Mouse (Mus musculus) embryonic facial prominence, embryonic 10.5 days (tissue): Measurements from ENCODE around the gene Csnk2b. TPM values are rescaled to one million over a fixed set of nuclear protein-coding genes. Genes with fewer than 3 reads are reported as not detected.
A peak's percentile ranks its signal among the peaks of the same experiment; 100 is the strongest.

Source experiments
- DNase-seq: peaks from one replicate; pipeline ENCODE4 v3.0.0-alpha.2; 2017; ENCODE audit warnings: low spot score
- H3K27ac ChIP-seq: fragments of 300-500 bp; sonication (generic); replicated peaks from 2 replicates; pipeline ENCODE4 v1.5.1; 2016; ENCODE audit warnings: mild to moderate bottlenecking
- H3K27me3 ChIP-seq: fragments of 300-500 bp; sonication (generic); replicated peaks from 2 replicates; pipeline ENCODE4 v1.6.1; 2016; ENCODE audit warnings: low read depth, mild to moderate bottlenecking; ENCODE audit not compliant: poor library complexity, severe bottlenecking
- H3K36me3 ChIP-seq: fragments of 300-500 bp; sonication (generic); replicated peaks from 2 replicates; pipeline ENCODE4 v1.6.1; 2016; ENCODE audit warnings: mild to moderate bottlenecking, moderate library complexity
- H3K4me1 ChIP-seq: fragments of 300-500 bp; sonication (generic); 2 replicates; pipeline ENCODE4 v1.6.1; 2016
- H3K4me3 ChIP-seq: fragments of 300-500 bp; sonication (generic); 2 replicates; pipeline ENCODE4 v1.5.1; 2016; ENCODE audit warnings: mild to moderate bottlenecking, moderate library complexity
- H3K9me3 ChIP-seq: fragments of 300-500 bp; sonication (generic); 2 replicates; pipeline ENCODE4 v1.6.1; 2016; ENCODE audit warnings: mild to moderate bottlenecking
- WGBS: fragments of 180-500 bp; shearing (Covaris S2); methylation state at CpG from one replicate; pipeline ENCODE4 v1.1.7; 2016; 5-methylcytosine and 5-hydroxymethylcytosine counted together
- polyA plus RNA-seq: library from polyadenylated mRNA; unstranded; fragments of >200 nt; fragmentation: Nextera tagmentation; extraction: Ambion mirVana; gene quantifications from 2 replicates; pipeline ENCODE4 v1.2.1, GENCODE M21; 2016

Gene Csnk2b
- polyA plus RNA-seq, 1 experiment from 2014 or later, result 283 TPM

DNA sequence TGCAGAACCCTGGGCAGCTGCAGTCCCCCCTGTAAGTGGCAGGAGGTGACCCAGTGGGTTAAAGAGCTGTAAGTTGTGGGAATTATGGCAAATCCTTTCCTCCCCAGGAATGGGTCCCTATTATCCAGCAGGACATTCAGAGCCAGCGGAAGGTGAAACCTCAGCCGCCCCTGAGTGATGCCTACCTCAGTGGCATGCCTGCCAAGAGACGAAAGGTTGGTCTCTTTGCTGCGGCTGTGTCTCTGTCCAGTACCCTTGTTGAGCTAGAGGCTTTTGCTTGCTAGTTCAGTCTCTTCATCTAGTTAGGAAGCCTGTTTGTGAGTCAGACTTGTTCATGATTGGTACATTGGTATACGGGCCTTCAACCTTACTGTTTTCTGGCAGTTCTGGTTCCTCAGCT is 24.3 kb upstream of the Csnk2b start:
- Histone ChIP-seq H3K27me3 (no peaks in the 10 kb centered on the region), H3K27ac (no peak overlapping the region), H3K36me3 (peaks cover 99% of the 10 kb centered on the region), H3K4me3 (no peak overlapping the region), H3K9me3 (peaks cover 9% of the 10 kb centered on the region; the same call in 1 of the 2 replicates), H3K4me1 (no peaks in the 10 kb centered on the region)
- DNase-seq, result no peak
- 89% methylated on average over 5 of the region's 5 CpGs for WGBS

DNA sequence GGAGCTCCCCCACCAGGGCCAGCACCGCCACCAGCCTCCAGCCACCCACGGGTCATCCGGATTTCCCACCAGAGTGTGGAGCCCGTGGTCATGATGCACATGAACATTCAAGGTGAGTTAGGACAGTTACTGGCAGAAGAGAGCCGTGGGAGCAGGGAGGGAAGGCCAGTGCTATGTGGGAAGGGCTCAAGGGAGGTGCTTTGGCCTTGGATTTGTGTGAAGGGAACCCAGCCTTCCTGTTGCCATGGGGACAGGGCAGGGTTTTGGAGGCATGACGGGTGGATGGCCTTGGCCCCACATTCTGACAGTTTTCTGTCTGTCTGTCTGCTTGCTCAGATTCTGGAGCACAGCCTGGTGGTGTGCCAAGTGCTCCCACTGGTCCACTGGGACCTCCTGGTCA is 20.1 kb upstream of the Csnk2b start:
- H3K36me3 ChIP-seq, result peaks cover 97% of the 10 kb centered on the region

DNA sequence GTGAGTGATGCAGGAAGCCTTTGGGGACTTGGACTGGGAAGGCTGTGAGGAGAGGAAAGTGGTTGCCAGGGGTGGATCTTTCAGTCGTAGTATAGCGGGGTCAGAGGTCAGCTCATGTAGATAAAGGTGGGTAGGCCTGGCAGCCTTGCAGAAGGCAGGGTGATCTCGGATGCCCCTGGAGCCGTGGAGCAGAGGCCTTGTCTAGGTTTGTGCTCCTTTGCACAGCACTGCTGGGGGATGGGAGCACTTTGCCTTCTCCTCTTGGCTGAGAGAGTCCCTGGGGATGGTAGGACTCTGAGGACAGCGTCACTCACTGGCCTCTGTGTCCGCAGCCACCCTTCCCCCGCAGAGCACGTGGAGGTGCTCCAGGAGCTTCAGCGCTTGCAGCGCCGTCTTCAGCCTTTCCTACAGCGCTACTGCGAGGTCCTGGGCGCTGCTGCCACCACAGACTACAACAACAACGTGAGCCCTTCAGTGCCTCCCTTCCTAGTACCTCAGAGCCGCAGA is 18.7 kb upstream of the Csnk2b start:
- Histone ChIP-seq H3K4me3 (peak overlapping the region; percentile 30; the same call in 1 of the 2 replicates), H3K9me3 (peaks cover 9% of the 10 kb centered on the region; the same call in 1 of the 2 replicates), H3K27me3 (no peaks in the 10 kb centered on the region), H3K27ac (no peak overlapping the region), H3K36me3 (peaks cover 83% of the 10 kb centered on the region), H3K4me1 (peaks cover 16% of the 10 kb centered on the region)
- 81% methylated on average over 16 of the region's 16 CpGs for WGBS
- DNase-seq, result no peak

More for the DNA sequence above, 20.1 kb upstream of the Csnk2b start:
- no peak overlapping the region for H3K27ac ChIP-seq
- H3K4me3 ChIP-seq, result no peak overlapping the region
- peaks cover 9% of the 10 kb centered on the region; the same call in 1 of the 2 replicates for H3K9me3 ChIP-seq
- WGBS, result 90% methylated on average over 6 of the region's 6 CpGs
- no peak for DNase-seq
- peaks cover 6% of the 10 kb centered on the region for H3K4me1 ChIP-seq
- no peaks in the 10 kb centered on the region for H3K27me3 ChIP-seq

DNA sequence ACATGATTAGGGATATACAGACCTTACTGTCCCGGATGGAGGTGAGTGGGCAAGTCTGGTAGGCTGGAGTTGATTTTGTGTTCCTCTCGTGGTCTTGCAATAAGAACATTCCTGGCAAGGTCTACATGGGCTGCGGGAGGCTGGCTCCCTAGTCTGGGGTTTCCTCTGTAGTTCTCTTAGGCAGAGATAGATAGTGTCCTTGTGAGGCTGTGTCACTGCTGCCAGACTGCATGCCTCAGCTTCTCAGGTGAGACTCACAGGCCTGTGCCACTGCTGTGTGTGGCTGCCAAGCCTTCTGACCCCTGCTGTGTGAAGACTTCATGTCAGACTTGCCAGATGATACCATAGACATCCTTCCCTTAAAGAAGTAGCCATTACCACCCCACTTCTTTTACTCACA is 17.4 kb upstream of the Csnk2b start:
- no peak for DNase-seq
- Histone ChIP-seq H3K9me3 (peaks cover 9% of the 10 kb centered on the region; the same call in 1 of the 2 replicates), H3K4me3 (no peak overlapping the region), H3K4me1 (peaks cover 16% of the 10 kb centered on the region), H3K27me3 (no peaks in the 10 kb centered on the region), H3K36me3 (peaks cover 70% of the 10 kb centered on the region), H3K27ac (no peak overlapping the region)
- WGBS, result 94% methylated on average over 3 of the region's 3 CpGs

DNA sequence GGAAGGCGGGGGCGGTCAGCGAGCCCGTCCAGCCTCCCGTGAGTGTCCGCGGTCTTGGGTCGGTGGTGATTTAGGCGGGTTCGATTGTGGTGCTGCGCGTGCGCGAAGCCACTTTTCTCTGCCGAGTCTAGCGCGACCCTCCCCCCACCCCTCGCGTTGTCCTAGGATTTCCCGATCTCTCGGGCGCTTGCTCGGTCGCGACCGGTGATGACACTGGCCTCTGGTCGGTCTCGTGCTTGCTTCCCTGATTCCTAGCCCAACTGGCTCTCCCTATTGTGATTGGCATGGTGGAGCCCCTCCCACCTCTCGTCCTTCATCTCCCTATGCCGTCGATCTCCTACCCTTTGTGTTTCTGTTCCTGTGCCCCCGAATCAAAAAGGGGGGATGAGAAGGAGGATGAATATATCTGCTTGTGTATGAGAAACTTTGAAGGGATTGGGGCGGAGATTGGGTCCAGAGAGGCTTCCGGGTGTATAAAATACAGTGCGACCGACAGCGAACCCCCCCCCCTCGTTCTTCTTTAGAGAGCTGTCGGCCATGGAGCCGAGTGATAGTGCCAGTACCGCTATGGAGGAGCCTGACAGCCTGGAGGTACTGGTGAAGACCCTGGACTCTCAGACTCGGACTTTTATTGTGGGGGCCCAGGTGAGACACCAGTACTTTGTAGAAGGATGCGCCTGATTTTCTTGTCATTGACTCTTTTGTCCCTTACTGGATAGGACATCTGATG is 13.9 kb upstream of the Csnk2b start:
- peak overlapping the region; percentile 99 for H3K27ac ChIP-seq
- no peaks in the 10 kb centered on the region for H3K9me3 ChIP-seq
- no peaks in the 10 kb centered on the region for H3K27me3 ChIP-seq
- peak overlapping the region; percentile 89 for H3K4me3 ChIP-seq
- H3K36me3 ChIP-seq, result peaks cover 40% of the 10 kb centered on the region
- no peak for DNase-seq
- H3K4me1 ChIP-seq, result peaks cover 16% of the 10 kb centered on the region
- WGBS, result under 1% methylated on average over 43 of the region's 43 CpGs

DNA sequence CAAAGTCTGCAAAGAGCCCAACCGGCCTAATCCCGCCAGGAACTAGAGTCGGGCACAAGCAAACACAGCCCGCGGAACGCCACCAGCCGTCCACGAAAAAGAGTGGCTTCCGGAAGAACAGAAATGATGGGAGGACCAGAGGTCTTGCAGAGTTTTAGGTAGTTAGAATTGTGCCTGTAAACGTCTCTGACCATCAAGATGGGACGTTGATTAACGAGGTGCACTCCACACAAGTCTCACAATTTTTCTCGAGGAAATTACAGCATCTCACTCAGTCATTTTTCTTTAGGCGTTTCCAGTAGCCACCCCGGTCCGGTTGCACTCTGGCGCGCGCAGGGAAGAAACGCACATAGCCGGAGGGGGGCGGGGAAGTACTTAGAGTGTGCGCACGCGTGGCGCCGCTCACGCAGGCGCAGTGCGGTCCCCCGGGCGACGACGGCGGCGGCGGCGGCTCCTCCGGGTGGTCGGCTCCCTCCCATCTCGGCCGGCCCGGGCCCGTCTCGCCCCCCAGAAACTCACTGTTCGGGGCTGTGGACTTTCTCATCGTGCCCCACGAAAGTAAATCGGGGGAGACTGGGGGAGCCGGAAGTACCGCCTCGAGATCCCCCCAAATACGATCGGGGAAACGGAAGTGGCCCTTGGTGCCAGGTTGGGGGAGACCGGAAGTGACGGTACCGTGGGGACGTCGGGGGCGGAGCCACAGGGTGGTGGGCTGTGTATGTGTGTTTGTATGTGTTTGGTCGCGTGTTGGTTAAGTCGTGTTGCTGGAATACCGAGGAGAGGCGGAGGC is 13.1 kb upstream of the Csnk2b start, which contains the start of gene Bag6:
Gene Bag6, plus strand, starts transcription at position 378 of the 790 bp plus-strand sequence.
- H3K9me3 ChIP-seq, result no peaks in the 10 kb centered on the region
- H3K4me1 ChIP-seq, result peaks cover 16% of the 10 kb centered on the region
- peaks cover 39% of the 10 kb centered on the region for H3K36me3 ChIP-seq
- DNase-seq, result peak; percentile 94
- under 1% methylated on average over 66 of the region's 66 CpGs for WGBS
- no peaks in the 10 kb centered on the region for H3K27me3 ChIP-seq
- H3K4me3 ChIP-seq, result peak within 1 kb of the TSS; percentile 89
- peak within 1 kb of the TSS; percentile 99 for H3K27ac ChIP-seq

DNA sequence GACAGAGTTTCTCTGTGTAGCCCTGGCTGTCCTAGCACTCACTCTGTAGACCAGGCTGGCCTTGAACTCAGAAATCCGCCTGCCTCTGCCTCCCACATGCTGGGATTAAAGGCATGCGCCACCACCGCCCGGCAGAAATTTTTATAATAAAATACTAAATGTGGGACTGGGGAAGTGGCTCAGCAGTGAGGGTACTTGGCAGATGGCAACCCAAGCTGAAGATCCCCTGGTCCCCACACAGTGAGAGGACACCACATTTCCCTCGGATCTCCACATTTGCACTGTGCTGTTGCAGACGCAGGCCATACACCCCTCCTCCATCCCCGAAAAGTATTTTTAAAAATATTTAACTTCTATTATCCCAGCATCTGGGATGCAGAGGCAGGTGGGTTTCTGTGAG is 11.7 kb upstream of the Csnk2b start:
- Histone ChIP-seq H3K9me3 (no peaks in the 10 kb centered on the region), H3K27me3 (no peaks in the 10 kb centered on the region), H3K4me3 (no peak overlapping the region), H3K36me3 (peaks cover 37% of the 10 kb centered on the region), H3K4me1 (peaks cover 18% of the 10 kb centered on the region), H3K27ac (no peak overlapping the region)
- WGBS, result 93% methylated on average over 7 of the region's 7 CpGs
- DNase-seq, result no peak

DNA sequence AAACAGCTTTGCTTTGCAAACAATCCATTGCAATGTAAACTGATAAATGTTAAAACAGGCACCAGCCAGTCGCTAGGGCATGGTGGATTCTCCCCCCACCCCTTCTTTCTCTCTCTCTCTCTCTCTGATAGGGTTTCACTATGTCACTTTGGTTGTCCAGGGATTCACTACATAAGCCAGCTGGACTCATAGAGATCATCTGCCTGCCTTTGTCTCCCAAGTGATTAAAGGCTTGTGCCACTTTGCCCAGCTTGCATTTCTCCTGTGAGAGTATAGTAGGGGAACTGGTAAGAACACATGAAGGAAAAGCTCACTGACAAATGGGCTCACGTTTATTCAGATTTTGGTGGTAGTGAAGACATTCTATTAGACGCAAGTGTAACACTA is 10.3 kb upstream of the Csnk2b start:
- Histone ChIP-seq H3K27ac (no peak overlapping the region), H3K4me1 (peaks cover 23% of the 10 kb centered on the region), H3K27me3 (no peaks in the 10 kb centered on the region), H3K4me3 (no peak overlapping the region), H3K9me3 (no peaks in the 10 kb centered on the region), H3K36me3 (peaks cover 34% of the 10 kb centered on the region)
- DNase-seq, result no peak
- WGBS, result 73% methylated on average over 3 of the region's 3 CpGs

DNA sequence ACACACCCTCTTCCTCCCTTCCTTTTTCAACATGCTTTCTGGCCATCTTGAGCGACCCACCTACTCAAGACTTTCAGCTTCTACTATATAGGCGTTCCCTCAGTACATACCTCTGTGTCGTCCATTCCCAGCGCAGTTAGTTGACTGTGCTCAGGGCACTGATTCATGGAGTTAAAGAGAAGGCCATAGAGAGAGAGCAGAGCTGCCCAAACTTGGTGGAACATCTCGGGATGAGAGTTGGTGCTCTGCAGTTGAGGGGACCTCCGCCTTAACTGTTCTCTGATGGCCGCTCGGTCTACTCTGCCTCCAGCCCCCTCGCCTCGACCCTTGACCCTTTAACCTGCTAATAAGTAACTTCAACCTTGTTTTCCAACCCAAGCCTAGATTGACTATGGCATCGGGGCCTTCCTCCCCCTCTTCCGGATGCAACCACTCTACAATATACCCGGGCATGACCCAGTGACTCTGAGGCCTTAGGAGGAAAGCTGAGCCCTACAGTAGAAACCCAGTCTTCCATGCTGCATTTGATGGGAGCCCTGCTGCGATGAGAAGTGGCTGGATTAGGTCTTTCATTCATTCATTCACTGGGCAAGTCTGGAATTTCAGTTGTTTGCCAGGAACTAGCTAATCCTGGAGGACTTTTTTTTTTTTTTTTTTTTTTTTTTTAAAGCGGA is 9.8 kb upstream of the Csnk2b start, which contains the start of gene Apom:
Gene Apom, minus strand, starts transcription at position 551 of the 674 bp plus-strand sequence.
- no peak for DNase-seq
- Histone ChIP-seq H3K4me3 (peak within 1 kb of the TSS; percentile 2; the same call in 1 of the 2 replicates), H3K27ac (no peak within 1 kb of the TSS), H3K4me1 (peaks cover 23% of the 10 kb centered on the region), H3K36me3 (peaks cover 34% of the 10 kb centered on the region), H3K9me3 (no peaks in the 10 kb centered on the region), H3K27me3 (no peaks in the 10 kb centered on the region)
- 83% methylated on average over 15 of the region's 15 CpGs for WGBS

DNA sequence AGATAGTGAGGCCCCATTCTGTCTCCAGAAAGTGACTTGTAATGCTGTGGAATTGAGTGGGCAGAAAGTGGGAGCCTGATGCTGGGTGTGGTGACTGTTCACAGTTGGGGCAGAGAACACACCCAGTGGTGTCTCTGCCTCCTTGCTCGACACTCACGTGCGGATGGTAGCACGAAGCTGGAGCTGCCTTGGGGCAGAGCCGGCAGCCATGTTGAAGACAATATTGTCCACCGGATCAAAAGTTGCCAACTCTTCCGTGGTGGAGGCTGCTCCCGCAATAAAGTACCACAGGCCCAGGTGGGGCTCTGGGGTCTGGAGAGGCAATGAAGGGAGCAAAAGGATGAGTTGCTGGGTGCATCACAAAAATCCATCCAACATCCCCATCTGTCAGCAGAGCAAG is 9.2 kb upstream of the Csnk2b start:
- Histone ChIP-seq H3K27ac (no peak overlapping the region), H3K9me3 (no peaks in the 10 kb centered on the region), H3K4me3 (0 out of 2 replicates have a peak overlapping the region, but pooled peaks have one; percentile 2), H3K36me3 (peaks cover 34% of the 10 kb centered on the region), H3K27me3 (no peaks in the 10 kb centered on the region), H3K4me1 (peaks cover 23% of the 10 kb centered on the region)
- 92% methylated on average over 8 of the region's 8 CpGs for WGBS
- DNase-seq, result no peak

DNA sequence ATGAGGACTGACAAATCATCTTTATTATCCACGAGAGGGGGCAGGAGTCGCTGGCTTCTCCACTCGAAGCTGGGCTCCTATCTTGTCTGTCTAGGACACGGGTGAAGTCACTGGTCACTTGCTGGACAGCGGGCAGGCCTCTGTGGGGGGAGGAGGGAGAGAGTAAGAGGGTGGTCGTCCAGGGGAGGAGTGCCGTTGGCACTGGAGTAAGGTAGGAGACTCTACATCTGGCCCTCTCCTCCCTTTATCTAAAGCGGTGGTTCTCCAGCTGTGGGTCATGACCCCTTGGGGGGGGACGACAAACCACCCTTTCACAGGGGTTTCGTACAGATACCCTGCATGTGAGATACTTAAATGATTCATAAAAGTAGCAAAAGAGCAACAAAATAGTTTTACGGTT is 7.1 kb upstream of the Csnk2b start:
- WGBS, result 70% methylated on average over 11 of the region's 11 CpGs
- no peak for DNase-seq
- H3K27me3 ChIP-seq, result no peaks in the 10 kb centered on the region
- no peak overlapping the region for H3K4me3 ChIP-seq
- peaks cover 35% of the 10 kb centered on the region for H3K4me1 ChIP-seq
- H3K9me3 ChIP-seq, result no peaks in the 10 kb centered on the region
- no peak overlapping the region for H3K27ac ChIP-seq
- peaks cover 45% of the 10 kb centered on the region for H3K36me3 ChIP-seq

DNA sequence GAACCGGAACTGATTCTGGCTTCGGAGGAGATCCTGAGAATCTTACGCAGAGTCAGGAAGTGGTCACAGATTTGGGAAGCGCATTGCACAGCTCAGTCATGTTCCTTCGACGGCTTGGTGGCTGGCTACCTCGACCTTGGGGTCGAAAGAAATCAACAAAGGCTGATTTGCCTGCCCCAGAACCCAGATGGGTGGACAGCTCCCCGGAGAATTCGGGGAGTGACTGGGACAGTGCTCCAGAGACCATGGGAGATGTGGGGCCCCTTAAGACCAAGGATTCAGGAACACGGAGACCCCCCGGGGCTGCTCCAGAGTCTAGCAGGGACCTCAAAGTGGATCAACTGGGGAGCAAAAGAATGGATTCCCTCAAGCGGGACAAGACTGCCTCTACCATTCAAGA is 5.2 kb upstream of the Csnk2b start:
- H3K27me3 ChIP-seq, result no peaks in the 10 kb centered on the region
- H3K9me3 ChIP-seq, result no peaks in the 10 kb centered on the region
- H3K4me3 ChIP-seq, result peak overlapping the region; percentile 74
- peak overlapping the region; percentile 90; the same call in 1 of the 2 replicates for H3K27ac ChIP-seq
- WGBS, result 71% methylated on average over 13 of the region's 13 CpGs
- peaks cover 55% of the 10 kb centered on the region for H3K36me3 ChIP-seq
- peaks cover 43% of the 10 kb centered on the region for H3K4me1 ChIP-seq
- no peak for DNase-seq
